ENCODE assay signal across 9 mouse cellular contexts in the genomic region with DNA sequence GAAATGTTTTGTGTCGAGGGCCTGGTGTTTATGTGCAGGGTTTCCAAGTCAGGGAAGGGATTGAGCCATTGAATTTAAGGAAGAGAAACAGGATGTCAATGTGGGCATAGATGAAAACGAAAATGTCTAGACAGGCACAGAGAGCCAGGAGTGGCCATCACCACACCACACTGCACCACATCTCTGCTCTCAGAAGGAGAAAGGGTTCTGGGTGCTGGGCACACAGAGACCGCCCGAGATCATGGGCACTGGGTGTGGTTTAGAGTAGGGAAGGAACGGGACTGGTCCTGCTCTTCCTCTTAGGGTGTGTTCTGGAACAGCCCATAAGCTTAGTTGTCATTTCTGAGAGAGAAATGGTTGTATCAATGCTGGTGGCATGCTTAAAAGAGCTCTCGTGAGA. TPM values are rescaled to one million over a fixed set of nuclear protein-coding genes. Genes with fewer than 3 reads are reported as not detected.
DNase-seq lines count a peak whose midpoint lies in the region; ATAC-seq lines count a peak whose summit lies in the region.
"Had no signal": no experiment of that assay in that cellular context is flagged by ENCODE, and none has a peak within 500 bp of the region (broad histone marks: within the 10 kb centered on the region; RNA-seq: fewer than 3 reads in every experiment).

No protein-coding gene starts in this region.

- peak overlapping the region; percentile 86 for H3K9ac ChIP-seq in kidney, embryonic 16.5 days (replicated peaks; ENCODE audit: low read length)

- peaks cover 12% of the 10 kb centered on the region for H3K4me1 ChIP-seq in kidney, embryonic 16.5 days (ENCODE audit: insufficient read depth, low read length)
- H3K4me1 ChIP-seq in forebrain, embryonic 10.5 days: peaks cover 18% of the 10 kb centered on the region
- H3K4me1 ChIP-seq in limb, embryonic 10.5 days: peaks cover 12% of the 10 kb centered on the region

- peaks cover 13% of the 10 kb centered on the region for H3K36me3 ChIP-seq in kidney, embryonic 16.5 days (ENCODE audit: insufficient read depth, low read length)
- peaks cover 31% of the 10 kb centered on the region for H3K36me3 ChIP-seq in forebrain, embryonic 10.5 days (replicated peaks)
- H3K36me3 ChIP-seq in limb, embryonic 10.5 days: peaks cover 30% of the 10 kb centered on the region

- no peak overlapping the region for H3K27ac ChIP-seq in kidney, embryonic 16.5 days (ENCODE audit: low read length)
- H3K27ac ChIP-seq in forebrain, embryonic 10.5 days: 0 out of 2 replicates have a peak overlapping the region, but pooled peaks have one; percentile 89
- H3K27ac ChIP-seq in limb, embryonic 10.5 days: no peak overlapping the region

- H3K9me3 ChIP-seq in kidney, embryonic 16.5 days (ENCODE audit: low read length): no peaks in the 10 kb centered on the region
- no peaks in the 10 kb centered on the region for H3K9me3 ChIP-seq in forebrain, embryonic 10.5 days
- no peaks in the 10 kb centered on the region for H3K9me3 ChIP-seq in limb, embryonic 10.5 days (replicated peaks)
- H3K9me3 ChIP-seq: G1E had no signal

- no peak for ATAC-seq in kidney, embryonic 16.5 days (ENCODE audit: low FRiP score, low TSS enrichment)

- no peak for DNase-seq in kidney, adult 8-10 months
- no peak for DNase-seq in forebrain, embryonic 10.5 days (ENCODE audit: extremely low spot score, low spot score)
- DNase-seq in limb, embryonic 10.5 days (ENCODE audit: low spot score): no peak
- DNase-seq in naive thymus-derived CD4-positive, alpha-beta T cell, adult 2 months (ENCODE audit: low read depth): peak; percentile 32
- DNase-seq in cerebellum, postnatal 14 days: no peak
- no peak for DNase-seq in layer of hippocampus, postnatal 36 days
- no peak for DNase-seq in cerebellum, postnatal 25 days

- H3K27me3 ChIP-seq in kidney, embryonic 16.5 days (ENCODE audit: insufficient read depth, low read length): no peaks in the 10 kb centered on the region
- H3K27me3 ChIP-seq in forebrain, embryonic 10.5 days (ENCODE audit: poor library complexity, severe bottlenecking): no peaks in the 10 kb centered on the region
- H3K27me3 ChIP-seq in limb, embryonic 10.5 days (ENCODE audit: low read depth, poor library complexity, severe bottlenecking): no peaks in the 10 kb centered on the region

- H3K4me3 ChIP-seq in kidney, embryonic 16.5 days (ENCODE audit: low read length): peak overlapping the region; percentile 77
- H3K4me3 ChIP-seq in forebrain, embryonic 10.5 days: peak overlapping the region; percentile 78
- H3K4me3 ChIP-seq in limb, embryonic 10.5 days: peak overlapping the region; percentile 73

- 48% methylated on average over 6 of the region's 6 CpGs for WGBS in kidney, embryonic 16.5 days
- 59% methylated on average over 6 of the region's 6 CpGs for WGBS in forebrain, embryonic 10.5 days
- 71% methylated on average over 6 of the region's 6 CpGs for WGBS in limb, embryonic 10.5 days

- peak overlapping the region; percentile 78 for H3K4me2 ChIP-seq in kidney, embryonic 16.5 days (replicated peaks; ENCODE audit: low read depth, low read length)

RNA-seq across cellular contexts. Expression of gene Zfp658, which starts 1.2 kb away (rescaled TPM):
- 3.7 and 3.8 TPM in 2 replicates for polyA plus RNA-seq in kidney, embryonic 16.5 days (2015; fragmentation: Nextera tagmentation; extraction: Ambion mirVana)
- polyA plus RNA-seq in forebrain, embryonic 10.5 days (2016; fragmentation: Nextera tagmentation; extraction: Ambion mirVana): 4.8 and 5.1 TPM in 2 replicates
- polyA plus RNA-seq in limb, embryonic 10.5 days (2016; fragmentation: Nextera tagmentation; extraction: Ambion mirVana): 4.3 and 5.4 TPM in 2 replicates
- total RNA-seq in layer of hippocampus, postnatal 36 days (2021): 1 to 10 TPM; 5.5 to 6.6 TPM

RNA-seq across cellular contexts. Expression of gene Zfp719, which starts 16.1 kb away (rescaled TPM):
- polyA plus RNA-seq in kidney, embryonic 16.5 days (2015; fragmentation: Nextera tagmentation; extraction: Ambion mirVana): 13.8 and 14.1 TPM in 2 replicates
- polyA plus RNA-seq in forebrain, embryonic 10.5 days (2016; fragmentation: Nextera tagmentation; extraction: Ambion mirVana): 14.6 and 15.3 TPM in 2 replicates
- 13.3 and 15.4 TPM in 2 replicates for polyA plus RNA-seq in limb, embryonic 10.5 days (2016; fragmentation: Nextera tagmentation; extraction: Ambion mirVana)
- 10 to 100 TPM; 22.0 to 22.1 TPM for total RNA-seq in layer of hippocampus, postnatal 36 days (2021)

RNA-seq across cellular contexts. Expression of gene Cd33, which starts 19.1 kb away (rescaled TPM):
- 0.49 and 0.81 TPM in 2 replicates for polyA plus RNA-seq in kidney, embryonic 16.5 days (2015; fragmentation: Nextera tagmentation; extraction: Ambion mirVana)
- 0.70 and 0.86 TPM in 2 replicates for polyA plus RNA-seq in forebrain, embryonic 10.5 days (2016; fragmentation: Nextera tagmentation; extraction: Ambion mirVana)
- polyA plus RNA-seq in limb, embryonic 10.5 days (2016; fragmentation: Nextera tagmentation; extraction: Ambion mirVana): 0.48 and 0.59 TPM in 2 replicates
- total RNA-seq in layer of hippocampus, postnatal 36 days (2021): 1 to 10 TPM; 4.2 TPM

RNA-seq across cellular contexts. Expression of gene Zfp819, which starts 43.7 kb away (rescaled TPM):
- 0.06 and 0.24 TPM in 2 replicates for polyA plus RNA-seq in kidney, embryonic 16.5 days (2015; fragmentation: Nextera tagmentation; extraction: Ambion mirVana)
- polyA plus RNA-seq in forebrain, embryonic 10.5 days (2016; fragmentation: Nextera tagmentation; extraction: Ambion mirVana): 1.5 and 2.3 TPM in 2 replicates
- polyA plus RNA-seq in limb, embryonic 10.5 days (2016; fragmentation: Nextera tagmentation; extraction: Ambion mirVana): 0.99 and 1.0 TPM in 2 replicates
- under 1 TPM; 0.15 to 0.20 TPM for total RNA-seq in layer of hippocampus, postnatal 36 days (2021)
- polyA plus RNA-seq: G1E had no signal

RNA-seq across cellular contexts. Expression of gene 4931406B18Rik, which starts 57.6 kb away (rescaled TPM):
- not detected in 2 replicates for polyA plus RNA-seq in kidney, embryonic 16.5 days (2015; fragmentation: Nextera tagmentation; extraction: Ambion mirVana)
- not detected in 2 replicates for polyA plus RNA-seq in forebrain, embryonic 10.5 days (2016; fragmentation: Nextera tagmentation; extraction: Ambion mirVana)
- polyA plus RNA-seq in limb, embryonic 10.5 days (2016; fragmentation: Nextera tagmentation; extraction: Ambion mirVana): not detected in 2 replicates
- not detected for total RNA-seq in layer of hippocampus, postnatal 36 days (2021)
- polyA plus RNA-seq: G1E had no signal
